Mouse (Mus musculus): ENCODE data around the gene Olfr1251. TPM values are rescaled to one million over a fixed set of nuclear protein-coding genes. Genes with fewer than 3 reads are reported as not detected.
"Not testable (repeated sequence)": the region's sequence is repeated elsewhere in the genome, so short reads cannot be mapped to it uniquely, and the experiment has no call there.

Gene Olfr1251
- polyA plus RNA-seq (2012; rRNA removed): not detected in 2 replicates
- polyA plus RNA-seq (2014; fragmentation: Nextera tagmentation; extraction: Ambion mirVana): not detected in 2 replicates

DNA sequence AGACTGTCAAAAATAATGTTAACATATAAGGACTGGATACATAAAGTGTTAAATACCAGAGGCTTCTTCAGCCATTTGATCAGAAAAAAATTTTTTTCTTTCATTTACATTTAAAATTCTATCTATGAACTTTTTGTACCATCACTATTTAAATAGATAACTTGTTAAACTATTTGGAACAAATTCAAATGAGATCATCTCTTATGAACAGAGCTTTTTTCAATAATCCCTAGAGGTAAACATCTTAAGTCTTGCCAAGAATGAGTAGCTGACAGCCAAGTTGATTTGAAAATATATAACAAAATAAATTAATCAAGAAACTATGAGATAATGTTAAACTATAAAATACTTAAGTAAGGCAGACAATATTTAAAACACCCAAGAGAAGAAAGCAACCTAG is at the start of gene Olfr1251:
Gene Olfr1251 (minus strand): TSS at position 101 of the 400 bp plus-strand sequence.
- ATAC-seq (ENCODE audit: low FRiP score, low read depth): no peak
- Histone ChIP-seq H3K27ac (replicated peaks; ENCODE audit: low read depth, low read length) (no peak within 1 kb of the TSS), H3K4me3 (replicated peaks; ENCODE audit: low read length) (no peak within 1 kb of the TSS), H3K9ac (ENCODE audit: low read depth, low read length, severe bottlenecking) (no peak within 1 kb of the TSS), H3K4me1 (ENCODE audit: control insufficient read depth, insufficient read depth, low read length) (no peaks in the 10 kb centered on the region), H3K9me3 (ENCODE audit: control insufficient read depth, low read length) (no peaks in the 10 kb centered on the region), H3K36me3 (ENCODE audit: control insufficient read depth, insufficient read depth, low read length) (no peaks in the 10 kb centered on the region), H3K27me3 (ENCODE audit: control insufficient read depth, insufficient read depth, low read length) (no peaks in the 10 kb centered on the region), H3K4me2 (replicated peaks; ENCODE audit: low read depth, low read length, severe bottlenecking) (no peak within 1 kb of the TSS)
- DNase-seq (ENCODE audit: low spot score): no peak
- TF ChIP-seq POLR2A (IDR thresholded peaks at IDR 0.05; ENCODE audit: borderline replicate concordance, extremely low read depth, insufficient read depth, insufficient read length): no peak

DNA sequence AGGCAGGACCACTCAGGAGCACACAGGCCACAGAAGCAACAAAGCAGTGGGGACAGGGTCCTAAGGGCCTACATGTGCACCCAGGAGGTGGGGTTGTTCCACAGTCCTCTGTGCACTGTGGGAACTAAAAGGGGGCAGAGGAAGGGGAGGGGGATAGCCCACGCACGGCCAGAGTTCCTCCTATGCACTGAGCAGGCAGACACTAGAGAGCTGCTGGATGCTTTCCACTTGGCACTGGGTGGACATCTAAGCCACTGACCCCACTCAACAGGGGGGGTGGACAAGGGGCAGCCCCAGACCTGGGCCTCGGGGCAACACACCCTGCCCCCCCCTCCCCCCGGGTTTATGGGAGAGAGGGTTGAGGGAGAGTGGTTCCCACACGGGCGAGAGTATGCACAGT is 20.2 kb upstream of the Olfr1251 start:
- no peak for ATAC-seq (ENCODE audit: low FRiP score, low read depth)
- Histone ChIP-seq H3K4me3 (replicated peaks; ENCODE audit: low read length) (no peak overlapping the region), H3K27ac (replicated peaks; ENCODE audit: low read depth, low read length) (no peak overlapping the region), H3K4me1 (ENCODE audit: control insufficient read depth, insufficient read depth, low read length) (no peaks in the 10 kb centered on the region), H3K36me3 (ENCODE audit: control insufficient read depth, insufficient read depth, low read length) (no peaks in the 10 kb centered on the region), H3K9ac (ENCODE audit: low read depth, low read length, severe bottlenecking) (no peak overlapping the region), H3K9me3 (ENCODE audit: control insufficient read depth, low read length) (no peaks in the 10 kb centered on the region), H3K4me2 (replicated peaks; ENCODE audit: low read depth, low read length, severe bottlenecking) (no peak overlapping the region), H3K27me3 (ENCODE audit: control insufficient read depth, insufficient read depth, low read length) (no peaks in the 10 kb centered on the region)
- DNase-seq (ENCODE audit: low spot score): no peak
- 79% methylated on average over 6 of the region's 6 CpGs for WGBS
- no peak for TF ChIP-seq POLR2A (IDR thresholded peaks at IDR 0.05; ENCODE audit: borderline replicate concordance, extremely low read depth, insufficient read depth, insufficient read length)

DNA sequence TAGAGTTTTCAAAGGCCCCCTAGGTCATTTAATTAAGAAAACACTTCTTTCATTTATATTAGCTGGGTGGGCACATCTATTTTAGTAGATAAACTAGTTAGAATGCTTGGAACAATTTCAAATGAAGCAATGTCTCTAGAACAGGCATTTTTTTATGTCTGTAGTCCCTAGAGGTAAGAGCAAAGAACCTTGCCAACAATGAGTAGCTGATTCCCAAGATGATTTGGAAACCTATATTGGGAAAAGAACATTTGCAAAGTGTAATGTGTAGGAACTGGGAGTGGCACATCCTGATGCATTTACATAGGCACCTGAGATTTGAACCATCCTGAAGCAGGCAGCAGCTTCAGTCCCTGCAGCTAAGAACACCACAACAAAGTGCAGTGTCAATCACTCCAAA is 10.4 kb downstream of the Olfr1251 start, which contains the start of gene Olfr1250:
Gene Olfr1250 (minus strand): TSS at position 101 of the 400 bp plus-strand sequence.
- H3K9ac ChIP-seq (ENCODE audit: low read depth, low read length, severe bottlenecking): no peak within 1 kb of the TSS
- no peak within 1 kb of the TSS for H3K4me3 ChIP-seq (replicated peaks; ENCODE audit: low read length)
- DNase-seq (ENCODE audit: low spot score): no peak
- H3K4me2 ChIP-seq (replicated peaks; ENCODE audit: low read depth, low read length, severe bottlenecking): no peak within 1 kb of the TSS
- H3K36me3 ChIP-seq (ENCODE audit: control insufficient read depth, insufficient read depth, low read length): no peaks in the 10 kb centered on the region
- no peak for ATAC-seq (ENCODE audit: low FRiP score, low read depth)
- H3K9me3 ChIP-seq (ENCODE audit: control insufficient read depth, low read length): no peaks in the 10 kb centered on the region
- H3K4me1 ChIP-seq (ENCODE audit: control insufficient read depth, insufficient read depth, low read length): no peaks in the 10 kb centered on the region
- TF ChIP-seq POLR2A (IDR thresholded peaks at IDR 0.05; ENCODE audit: borderline replicate concordance, extremely low read depth, insufficient read depth, insufficient read length): no peak
- H3K27me3 ChIP-seq (ENCODE audit: control insufficient read depth, insufficient read depth, low read length): no peaks in the 10 kb centered on the region
- no peak within 1 kb of the TSS for H3K27ac ChIP-seq (replicated peaks; ENCODE audit: low read depth, low read length)

DNA sequence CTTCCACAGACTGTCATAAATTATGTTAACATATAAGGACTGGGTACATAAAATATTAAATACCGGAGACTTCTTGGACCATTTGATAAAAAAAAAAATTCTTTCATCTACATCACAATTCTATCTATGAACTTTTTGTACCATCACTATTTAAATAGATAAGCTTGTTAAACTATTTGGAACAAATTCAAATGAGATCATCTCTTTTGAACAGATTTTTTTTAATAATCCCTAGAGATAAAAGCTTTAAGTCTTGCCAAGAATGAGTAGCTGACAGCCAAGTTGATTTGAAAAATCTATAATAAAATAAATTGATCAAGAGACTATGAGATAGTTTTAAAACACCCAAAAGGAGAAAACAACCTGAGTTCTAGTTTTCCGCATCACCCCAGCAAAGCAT is 36.9 kb downstream of the Olfr1251 start, which contains the start of gene Olfr1249:
Gene Olfr1249 (minus strand): TSS at position 101 of the 400 bp plus-strand sequence.
- 90% methylated on average over 2 of the region's 2 CpGs for WGBS
- no peak for DNase-seq (ENCODE audit: low spot score)
- Histone ChIP-seq H3K4me3 (replicated peaks; ENCODE audit: low read length) (no peak within 1 kb of the TSS), H3K27me3 (ENCODE audit: control insufficient read depth, insufficient read depth, low read length) (no peaks in the 10 kb centered on the region), H3K4me2 (replicated peaks; ENCODE audit: low read depth, low read length, severe bottlenecking) (no peak within 1 kb of the TSS), H3K9me3 (ENCODE audit: control insufficient read depth, low read length) (no peaks in the 10 kb centered on the region), H3K27ac (replicated peaks; ENCODE audit: low read depth, low read length) (no peak within 1 kb of the TSS), H3K9ac (ENCODE audit: low read depth, low read length, severe bottlenecking) (no peak within 1 kb of the TSS), H3K36me3 (ENCODE audit: control insufficient read depth, insufficient read depth, low read length) (no peaks in the 10 kb centered on the region), H3K4me1 (ENCODE audit: control insufficient read depth, insufficient read depth, low read length) (no peaks in the 10 kb centered on the region)
- TF ChIP-seq POLR2A (IDR thresholded peaks at IDR 0.05; ENCODE audit: borderline replicate concordance, extremely low read depth, insufficient read depth, insufficient read length): no peak
- ATAC-seq (ENCODE audit: low FRiP score, low read depth): no peak

DNA sequence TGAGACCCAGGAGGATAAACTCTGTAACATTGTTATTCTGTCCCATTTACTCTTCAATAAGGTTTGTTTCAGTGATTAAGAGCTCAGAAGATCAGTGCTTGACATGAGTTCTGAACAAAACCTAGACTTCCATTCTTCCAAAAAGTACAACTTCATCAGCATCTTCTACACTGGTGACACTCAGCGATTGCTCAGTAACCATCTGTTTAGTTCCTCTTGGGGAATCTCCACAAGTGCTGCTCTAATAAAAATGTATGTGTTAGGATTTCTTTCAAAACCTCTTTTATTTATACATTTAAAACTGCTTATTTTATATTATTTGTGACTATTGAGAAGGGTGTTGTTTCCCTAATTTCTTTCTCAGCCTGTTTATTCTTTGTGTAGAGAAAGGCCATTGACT is 53.6 kb downstream of the Olfr1251 start, which contains the start of gene Olfr1248:
Gene Olfr1248 (minus strand): TSS at position 101 of the 400 bp plus-strand sequence.
- WGBS: 85% methylated on average over 1 of the region's 1 CpGs
- not testable (repeated sequence) for ATAC-seq (ENCODE audit: low FRiP score, low read depth); H3K27ac ChIP-seq (replicated peaks; ENCODE audit: low read depth, low read length); H3K4me1 ChIP-seq (ENCODE audit: control insufficient read depth, insufficient read depth, low read length); H3K4me2 ChIP-seq (replicated peaks; ENCODE audit: low read depth, low read length, severe bottlenecking); H3K36me3 ChIP-seq (ENCODE audit: control insufficient read depth, insufficient read depth, low read length); H3K9ac ChIP-seq (ENCODE audit: low read depth, low read length, severe bottlenecking); DNase-seq (ENCODE audit: low spot score); H3K9me3 ChIP-seq (ENCODE audit: control insufficient read depth, low read length); H3K27me3 ChIP-seq (ENCODE audit: control insufficient read depth, insufficient read depth, low read length); H3K4me3 ChIP-seq (replicated peaks; ENCODE audit: low read length)

Other genes starting within 250 kb of the Olfr1251 start
- gene Olfr1240, start 228.9 kb downstream of the Olfr1251 start, polyA plus RNA-seq (2012; rRNA removed): not detected in 2 replicates
- gene Olfr1240, start 228.9 kb downstream of the Olfr1251 start, polyA plus RNA-seq (2014; fragmentation: Nextera tagmentation; extraction: Ambion mirVana): not detected in 2 replicates
- gene Olfr1241, start 184.8 kb downstream of the Olfr1251 start, polyA plus RNA-seq (2012; rRNA removed): not detected in 2 replicates
- gene Olfr1241, start 184.8 kb downstream of the Olfr1251 start, polyA plus RNA-seq (2014; fragmentation: Nextera tagmentation; extraction: Ambion mirVana): not detected in 2 replicates
- gene Olfr1242, start 173.6 kb downstream of the Olfr1251 start, polyA plus RNA-seq (2012; rRNA removed): not detected in 2 replicates
- not detected in 2 replicates for gene Olfr1242, start 173.6 kb downstream of the Olfr1251 start, polyA plus RNA-seq (2014; fragmentation: Nextera tagmentation; extraction: Ambion mirVana)
- gene Olfr1243, start 140.4 kb downstream of the Olfr1251 start, polyA plus RNA-seq (2012; rRNA removed): not detected in 2 replicates
- not detected in 2 replicates for gene Olfr1243, start 140.4 kb downstream of the Olfr1251 start, polyA plus RNA-seq (2014; fragmentation: Nextera tagmentation; extraction: Ambion mirVana)
- not detected in 2 replicates for gene Olfr1245, start 93.5 kb downstream of the Olfr1251 start, polyA plus RNA-seq (2012; rRNA removed)
- not detected in 2 replicates for gene Olfr1245, start 93.5 kb downstream of the Olfr1251 start, polyA plus RNA-seq (2014; fragmentation: Nextera tagmentation; extraction: Ambion mirVana)
- not detected in 2 replicates for gene Olfr1246, start 78.8 kb downstream of the Olfr1251 start, polyA plus RNA-seq (2012; rRNA removed)
- not detected in 2 replicates for gene Olfr1246, start 78.8 kb downstream of the Olfr1251 start, polyA plus RNA-seq (2014; fragmentation: Nextera tagmentation; extraction: Ambion mirVana)
- gene Olfr1247, start 57.8 kb downstream of the Olfr1251 start, polyA plus RNA-seq (2012; rRNA removed): not detected in 2 replicates
- gene Olfr1247, start 57.8 kb downstream of the Olfr1251 start, polyA plus RNA-seq (2014; fragmentation: Nextera tagmentation; extraction: Ambion mirVana): not detected in 2 replicates
- gene Olfr1248, start 53.7 kb downstream of the Olfr1251 start, polyA plus RNA-seq (2012; rRNA removed): not detected in 2 replicates
- not detected in 2 replicates for gene Olfr1248, start 53.7 kb downstream of the Olfr1251 start, polyA plus RNA-seq (2014; fragmentation: Nextera tagmentation; extraction: Ambion mirVana)
- not detected in 2 replicates for gene Olfr1249, start 37.0 kb downstream of the Olfr1251 start, polyA plus RNA-seq (2012; rRNA removed)
- not detected in 2 replicates for gene Olfr1249, start 37.0 kb downstream of the Olfr1251 start, polyA plus RNA-seq (2014; fragmentation: Nextera tagmentation; extraction: Ambion mirVana)
- not detected in 2 replicates for gene Olfr1250, start 10.5 kb downstream of the Olfr1251 start, polyA plus RNA-seq (2012; rRNA removed)
- not detected in 2 replicates for gene Olfr1250, start 10.5 kb downstream of the Olfr1251 start, polyA plus RNA-seq (2014; fragmentation: Nextera tagmentation; extraction: Ambion mirVana)
- not detected in 2 replicates for gene Olfr1252, start 53.1 kb upstream of the Olfr1251 start, polyA plus RNA-seq (2012; rRNA removed)
- gene Olfr1252, start 53.1 kb upstream of the Olfr1251 start, polyA plus RNA-seq (2014; fragmentation: Nextera tagmentation; extraction: Ambion mirVana): not detected in 2 replicates
- not detected in 2 replicates for gene Olfr1253, start 85.2 kb upstream of the Olfr1251 start, polyA plus RNA-seq (2012; rRNA removed)
- not detected in 2 replicates for gene Olfr1253, start 85.2 kb upstream of the Olfr1251 start, polyA plus RNA-seq (2014; fragmentation: Nextera tagmentation; extraction: Ambion mirVana)
- not detected in 2 replicates for gene Olfr1254, start 121.7 kb upstream of the Olfr1251 start, polyA plus RNA-seq (2012; rRNA removed)
- not detected in 2 replicates for gene Olfr1254, start 121.7 kb upstream of the Olfr1251 start, polyA plus RNA-seq (2014; fragmentation: Nextera tagmentation; extraction: Ambion mirVana)
- gene Olfr1255, start 140.1 kb upstream of the Olfr1251 start, polyA plus RNA-seq (2012; rRNA removed): not detected in 2 replicates
- not detected in 2 replicates for gene Olfr1255, start 140.1 kb upstream of the Olfr1251 start, polyA plus RNA-seq (2014; fragmentation: Nextera tagmentation; extraction: Ambion mirVana)
- not detected in 2 replicates for gene Olfr1256, start 169.6 kb upstream of the Olfr1251 start, polyA plus RNA-seq (2012; rRNA removed)
- not detected in 2 replicates for gene Olfr1256, start 169.6 kb upstream of the Olfr1251 start, polyA plus RNA-seq (2014; fragmentation: Nextera tagmentation; extraction: Ambion mirVana)
- not detected in 2 replicates for gene Olfr48, start 176.3 kb upstream of the Olfr1251 start, polyA plus RNA-seq (2012; rRNA removed)
- gene Olfr48, start 176.3 kb upstream of the Olfr1251 start, polyA plus RNA-seq (2014; fragmentation: Nextera tagmentation; extraction: Ambion mirVana): not detected in 2 replicates
- not detected in 2 replicates for gene Olfr1257, start 206.5 kb upstream of the Olfr1251 start, polyA plus RNA-seq (2012; rRNA removed)
- not detected in 2 replicates for gene Olfr1257, start 206.5 kb upstream of the Olfr1251 start, polyA plus RNA-seq (2014; fragmentation: Nextera tagmentation; extraction: Ambion mirVana)

Data from limb, embryonic 14.5 days (tissue).